Mouse (Mus musculus): Measurements from ENCODE around the gene Aars2. TPM values are rescaled to one million over a fixed set of nuclear protein-coding genes. Genes with fewer than 3 reads are reported as not detected.

Gene Aars2
- total RNA-seq, 2 experiments from 2014 or later: 5.5 to 8.3 TPM

Other genes starting within 250 kb of the Aars2 start
- gene Cdc5l, start 73.1 kb upstream of the Aars2 start, total RNA-seq (2014; fragmentation: Nextera tagmentation): 61.9 and 82.9 TPM in 2 replicates
- 118 and 137 TPM in 2 replicates for gene Cdc5l, start 73.1 kb upstream of the Aars2 start, total RNA-seq (2017)
- gene Spats1, start 31.4 kb upstream of the Aars2 start, total RNA-seq (2014; fragmentation: Nextera tagmentation): not detected in 2 replicates
- gene Spats1, start 31.4 kb upstream of the Aars2 start, total RNA-seq (2017): 0.10 TPM in 1 of 2 replicates, not detected in the other
- gene Tcte1, start 16.6 kb downstream of the Aars2 start, total RNA-seq (2014; fragmentation: Nextera tagmentation): not detected in 2 replicates
- not detected in 2 replicates for gene Tcte1, start 16.6 kb downstream of the Aars2 start, total RNA-seq (2017)
- not detected in 2 replicates for gene Tmem151b, start 42.8 kb downstream of the Aars2 start, total RNA-seq (2014; fragmentation: Nextera tagmentation)
- gene Tmem151b, start 42.8 kb downstream of the Aars2 start, total RNA-seq (2017): not detected in 2 replicates
- gene Nfkbie, start 48.9 kb downstream of the Aars2 start, total RNA-seq (2014; fragmentation: Nextera tagmentation): 4.6 and 7.8 TPM in 2 replicates
- gene Nfkbie, start 48.9 kb downstream of the Aars2 start, total RNA-seq (2017): 4.9 and 6.0 TPM in 2 replicates
- gene Slc35b2, start 57.0 kb downstream of the Aars2 start, total RNA-seq (2014; fragmentation: Nextera tagmentation): 88.5 and 124 TPM in 2 replicates
- 39.3 and 77.1 TPM in 2 replicates for gene Slc35b2, start 57.0 kb downstream of the Aars2 start, total RNA-seq (2017)
- gene Hsp90ab1, start 66.4 kb downstream of the Aars2 start, total RNA-seq (2014; fragmentation: Nextera tagmentation): 1,977 and 2,073 TPM in 2 replicates
- 2,383 and 2,522 TPM in 2 replicates for gene Hsp90ab1, start 66.4 kb downstream of the Aars2 start, total RNA-seq (2017)
- gene Slc29a1, start 92.8 kb downstream of the Aars2 start, total RNA-seq (2014; fragmentation: Nextera tagmentation): 60.7 and 107 TPM in 2 replicates
- gene Slc29a1, start 92.8 kb downstream of the Aars2 start, total RNA-seq (2017): 53.2 and 74.0 TPM in 2 replicates
- not detected in 2 replicates for gene Mymx, start 95.3 kb downstream of the Aars2 start, total RNA-seq (2014; fragmentation: Nextera tagmentation)
- not detected in 2 replicates for gene Mymx, start 95.3 kb downstream of the Aars2 start, total RNA-seq (2017)
- gene Capn11, start 152.5 kb downstream of the Aars2 start, total RNA-seq (2014; fragmentation: Nextera tagmentation): 0.26 TPM in 1 of 2 replicates, not detected in the other
- gene Capn11, start 152.5 kb downstream of the Aars2 start, total RNA-seq (2017): 0.69 TPM in 1 of 2 replicates, not detected in the other
- 81.2 and 91.4 TPM in 2 replicates for gene Mrpl14, start 179.5 kb downstream of the Aars2 start, total RNA-seq (2014; fragmentation: Nextera tagmentation)
- 10.6 and 36.8 TPM in 2 replicates for gene Mrpl14, start 179.5 kb downstream of the Aars2 start, total RNA-seq (2017)
- gene Tmem63b, start 180.1 kb downstream of the Aars2 start, total RNA-seq (2014; fragmentation: Nextera tagmentation): 4.0 and 7.5 TPM in 2 replicates
- 3.4 and 5.6 TPM in 2 replicates for gene Tmem63b, start 180.1 kb downstream of the Aars2 start, total RNA-seq (2017)
- not detected in 2 replicates for gene 1600014C23Rik, start 227.0 kb downstream of the Aars2 start, total RNA-seq (2014; fragmentation: Nextera tagmentation)
- gene 1600014C23Rik, start 227.0 kb downstream of the Aars2 start, total RNA-seq (2017): not detected in 2 replicates